Mouse (Mus musculus) myocyte (in vitro differentiated cells): ENCODE data around the gene Hoxc9. TPM values are rescaled to one million over a fixed set of nuclear protein-coding genes. Genes with fewer than 3 reads are reported as not detected.

Experiments used
- H3K27me3 ChIP-seq: one replicate; pipeline ENCODE4 v1.6.1; 2011; ENCODE audit not compliant: control insufficient read depth, insufficient read depth, insufficient read length
- H3K36me3 ChIP-seq: one replicate; pipeline ENCODE4 v1.6.1; 2011; ENCODE audit not compliant: control insufficient read depth, insufficient read depth
- H3K4me2 ChIP-seq: one replicate; pipeline ENCODE4 v1.6.1; 2011; ENCODE audit warnings: low read depth, control low read depth
- H3K4me3 ChIP-seq: one replicate; pipeline ENCODE4 v1.5.1; 2011; ENCODE audit warnings: mild to moderate bottlenecking, control low read depth, moderate library complexity
- H3K79me2 ChIP-seq: one replicate; pipeline ENCODE4 v1.6.1; 2011; ENCODE audit not compliant: control insufficient read depth, insufficient read depth
- H3ac ChIP-seq: one replicate; pipeline ENCODE4 v1.6.1; 2011; ENCODE audit not compliant: control insufficient read depth, insufficient read length
- CEBPB ChIP-seq: IDR thresholded peaks from 2 replicates; pipeline ENCODE4 v1.6.1; 2011; ENCODE audit warnings: mild to moderate bottlenecking, moderate library complexity; ENCODE audit not compliant: poor library complexity, insufficient read depth, severe bottlenecking
- E2F4 ChIP-seq: IDR thresholded peaks from one replicate; pipeline ENCODE4 v1.6.1; 2011; ENCODE audit warnings: mild to moderate bottlenecking, control low read depth, moderate library complexity; ENCODE audit not compliant: insufficient read depth
- MAX ChIP-seq: IDR thresholded peaks from one replicate; pipeline ENCODE4 v1.6.1; 2011; ENCODE audit warnings: low read depth, mild to moderate bottlenecking, control low read depth
- MYOD1 ChIP-seq, 3 experiments: IDR thresholded peaks; one replicate each; pipeline ENCODE4 v1.6.1; 2011; ENCODE audit warnings: control low read depth in 2 of 3, low read depth in 2 of 3, mild to moderate bottlenecking in 2 of 3, moderate library complexity in 1 of 3; ENCODE audit not compliant: insufficient read length in 2 of 3, control insufficient read depth in 1 of 3
- MYOG ChIP-seq, 3 experiments: IDR thresholded peaks; one replicate each; pipeline ENCODE4 v1.6.1; 2011; ENCODE audit warnings: control low read depth in 2 of 3, low read depth in 2 of 3, mild to moderate bottlenecking in 2 of 3; ENCODE audit not compliant: insufficient read length in 2 of 3, control insufficient read depth in 1 of 3, insufficient read depth in 1 of 3
- POLR2A ChIP-seq: IDR thresholded peaks from one replicate; pipeline ENCODE4 v1.6.1; 2011; ENCODE audit warnings: low read depth, mild to moderate bottlenecking, control low read depth, moderate library complexity; ENCODE audit not compliant: insufficient read length
- POLR2AphosphoS2 ChIP-seq: IDR thresholded peaks from one replicate; pipeline ENCODE4 v1.6.1; 2011; ENCODE audit warnings: low read depth, control low read depth; ENCODE audit not compliant: insufficient read length
- REST ChIP-seq: IDR thresholded peaks from one replicate; pipeline ENCODE4 v1.6.1; 2011; ENCODE audit warnings: mild to moderate bottlenecking, control low read depth, moderate library complexity; ENCODE audit not compliant: insufficient read depth, insufficient read length
- SRF ChIP-seq: IDR thresholded peaks from one replicate; pipeline ENCODE4 v1.6.1; 2011; ENCODE audit warnings: low read depth; ENCODE audit not compliant: control insufficient read depth, insufficient read length
- TCF12 ChIP-seq: IDR thresholded peaks from one replicate; pipeline ENCODE4 v1.6.1; 2011; ENCODE audit warnings: mild to moderate bottlenecking, control low read depth; ENCODE audit not compliant: poor library complexity, insufficient read depth, severe bottlenecking
- TCF3 ChIP-seq: IDR thresholded peaks from one replicate; pipeline ENCODE4 v1.6.1; 2011; ENCODE audit warnings: low read depth, control low read depth; ENCODE audit not compliant: insufficient read length
- USF1 ChIP-seq: IDR thresholded peaks from one replicate; pipeline ENCODE4 v1.6.1; 2011; ENCODE audit warnings: low read depth, mild to moderate bottlenecking, control low read depth, moderate library complexity
- polyA plus RNA-seq: library from polyadenylated mRNA; unstranded; fragments of >200 nt; fragmentation: generic; extraction: Trizol; gene quantifications from one replicate; pipeline ENCODE4 v1.2.1, GENCODE M21; 2012; ENCODE audit warnings: missing spikeins

Gene Hoxc9
- 10.5 TPM for polyA plus RNA-seq

DNA sequence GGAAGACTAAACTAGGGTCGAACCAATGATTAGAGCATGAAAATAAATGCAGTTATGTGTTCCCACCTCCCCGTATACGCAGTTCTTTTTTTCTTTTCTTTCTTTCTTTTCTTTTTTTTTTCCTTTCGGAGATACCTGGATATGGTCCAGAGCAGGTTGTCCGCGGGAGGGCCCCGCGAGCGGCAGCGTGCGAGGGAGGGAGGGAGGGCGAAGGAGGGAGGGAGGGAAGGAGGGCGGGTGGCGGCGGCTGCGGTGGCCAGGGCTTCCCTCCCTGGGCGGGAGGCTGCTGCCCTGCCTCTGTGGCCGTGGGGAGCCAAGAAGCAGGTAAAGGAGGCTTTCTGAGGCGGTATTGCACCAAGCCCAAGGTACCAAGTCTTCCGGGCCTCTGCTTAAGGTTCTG lies at the start of gene Hoxc9:
Gene Hoxc9 (plus strand): TSS at position 269 of the 400 bp plus-strand sequence.
- Histone ChIP-seq H3K27me3 (no peaks in the 10 kb centered on the region), H3K4me3 (peak within 1 kb of the TSS; percentile 92), H3ac (peak within 1 kb of the TSS; percentile 64), H3K4me2 (peak within 1 kb of the TSS; percentile 95), H3K79me2 (peaks cover 100% of the 10 kb centered on the region), H3K36me3 (no peaks in the 10 kb centered on the region)
- TF ChIP-seq REST: no peak
- peak; percentile 44 for TF ChIP-seq POLR2A
- TF ChIP-seq MYOG (IDR thresholded peaks at IDR 0.05; ENCODE audit: control insufficient read depth in 1 of 3, insufficient read depth in 1 of 3, insufficient read length in 2 of 3, low read depth in 2 of 3): no peak
- peak; percentile 50 for TF ChIP-seq POLR2AphosphoS2
- peak in 1 of 3 experiments; percentile 30 for TF ChIP-seq MYOD1 (IDR thresholded peaks at IDR 0.05; ENCODE audit: control insufficient read depth in 1 of 3, insufficient read length in 2 of 3, low read depth in 2 of 3)
- no peak for TF ChIP-seq E2F4

DNA sequence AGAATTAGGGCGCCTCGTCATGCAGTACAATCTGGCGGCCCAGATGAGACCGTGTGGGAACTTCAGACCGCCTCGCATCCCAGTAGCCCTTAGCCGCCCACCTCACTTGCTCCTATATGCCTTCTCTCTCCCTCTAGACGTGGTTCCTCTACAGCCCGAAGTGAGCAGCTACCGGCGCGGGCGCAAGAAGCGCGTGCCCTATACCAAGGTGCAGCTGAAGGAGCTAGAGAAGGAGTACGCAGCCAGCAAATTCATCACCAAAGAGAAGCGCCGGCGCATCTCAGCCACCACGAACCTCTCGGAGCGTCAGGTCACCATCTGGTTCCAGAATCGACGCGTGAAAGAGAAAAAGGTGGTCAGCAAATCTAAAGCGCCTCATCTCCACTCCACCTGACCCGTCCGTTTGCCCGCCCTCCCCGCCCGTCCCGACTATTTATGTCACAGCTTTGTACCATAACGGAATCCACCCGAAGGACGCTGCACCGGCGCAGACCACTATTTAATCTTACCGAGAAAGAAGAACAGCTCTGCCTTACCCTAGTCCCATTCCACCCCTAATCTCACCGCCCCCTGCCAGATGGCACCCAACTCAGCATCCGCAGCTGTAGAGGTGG lies 49.1 kb upstream of the Hoxc9 start:
- no peak overlapping the region for H3K4me3 ChIP-seq
- H3ac ChIP-seq: no peak overlapping the region
- no peaks in the 10 kb centered on the region for H3K27me3 ChIP-seq
- H3K4me2 ChIP-seq: no peak overlapping the region
- TF ChIP-seq USF1 (no peak), SRF (no peak), MYOD1 (IDR thresholded peaks at IDR 0.05; ENCODE audit: control insufficient read depth in 1 of 3, insufficient read length in 2 of 3, low read depth in 2 of 3) (no peak), MAX (no peak), POLR2A (no peak), TCF12 (no peak), REST (no peak), MYOG (IDR thresholded peaks at IDR 0.05; ENCODE audit: control insufficient read depth in 1 of 3, insufficient read depth in 1 of 3, insufficient read length in 2 of 3, low read depth in 2 of 3) (no peak), POLR2AphosphoS2 (no peak), CEBPB (no peak)
- no peaks in the 10 kb centered on the region for H3K36me3 ChIP-seq
- H3K79me2 ChIP-seq: no peaks in the 10 kb centered on the region

DNA sequence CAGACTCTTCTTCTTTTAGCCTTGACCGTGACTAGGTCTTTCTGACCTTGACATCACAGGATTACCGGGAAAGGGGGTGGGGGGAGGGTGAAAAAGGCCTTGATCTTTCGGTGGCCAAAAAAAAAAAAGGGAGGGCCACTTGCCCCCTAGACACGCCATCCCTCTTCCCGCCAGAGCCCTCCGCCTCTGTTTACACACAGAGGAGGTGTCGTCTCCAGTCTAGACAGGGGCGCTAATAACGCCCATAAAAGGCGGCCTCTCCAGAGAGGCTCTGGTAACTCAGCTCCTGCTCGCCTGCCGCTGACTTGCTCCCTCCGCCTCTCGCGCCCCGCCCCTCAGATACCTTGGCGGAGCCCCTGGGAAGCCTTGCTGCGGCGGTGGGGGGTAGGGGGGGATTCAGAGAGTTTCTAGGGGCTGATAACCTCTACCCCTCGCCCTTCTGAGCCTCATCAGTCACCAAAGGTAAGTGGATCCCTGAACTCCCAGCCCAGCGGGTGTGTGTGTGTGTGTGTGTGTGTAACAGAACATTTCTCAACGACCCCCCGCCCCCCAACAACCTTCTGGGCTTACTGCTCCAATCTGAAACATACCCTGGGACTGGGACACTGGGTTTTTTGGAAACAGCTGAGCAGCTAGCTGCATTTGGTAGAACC lies 44.4 kb upstream of the Hoxc9 start:
- Histone ChIP-seq H3K4me2 (no peak overlapping the region), H3K27me3 (no peaks in the 10 kb centered on the region), H3K79me2 (no peaks in the 10 kb centered on the region), H3K4me3 (no peak overlapping the region), H3ac (no peak overlapping the region), H3K36me3 (no peaks in the 10 kb centered on the region)
- TF ChIP-seq POLR2A: no peak
- TF ChIP-seq TCF12: no peak
- no peak for TF ChIP-seq POLR2AphosphoS2
- TF ChIP-seq TCF3: no peak
- TF ChIP-seq USF1: no peak
- no peak for TF ChIP-seq CEBPB
- TF ChIP-seq MYOD1 (IDR thresholded peaks at IDR 0.05; ENCODE audit: control insufficient read depth in 1 of 3, insufficient read length in 2 of 3, low read depth in 2 of 3): no peak
- TF ChIP-seq E2F4: no peak
- no peak for TF ChIP-seq MYOG (IDR thresholded peaks at IDR 0.05; ENCODE audit: control insufficient read depth in 1 of 3, insufficient read depth in 1 of 3, insufficient read length in 2 of 3, low read depth in 2 of 3)
- no peak for TF ChIP-seq MAX
- no peak for TF ChIP-seq REST
- no peak for TF ChIP-seq SRF

DNA sequence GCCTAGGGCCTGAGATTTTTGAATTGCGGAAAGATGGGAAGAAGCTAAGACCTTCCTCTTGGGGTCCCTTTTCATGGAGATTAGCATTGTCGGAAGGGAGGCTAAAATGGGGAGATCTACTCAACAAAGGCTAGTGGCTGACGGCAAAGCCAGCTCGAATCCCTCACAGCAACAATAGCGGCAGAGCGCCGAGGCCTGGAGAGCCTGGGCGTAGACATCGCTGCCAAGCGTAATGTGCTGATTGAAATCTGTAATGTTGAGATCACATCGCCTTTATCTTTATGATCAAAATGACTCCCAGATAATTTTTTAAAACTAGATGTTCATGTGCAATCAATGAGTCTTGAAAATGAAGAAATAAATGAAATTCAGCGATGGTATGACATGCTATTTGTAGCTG lies 41.8 kb upstream of the Hoxc9 start:
- no peak overlapping the region for H3ac ChIP-seq
- H3K4me3 ChIP-seq: peak overlapping the region; percentile 31
- H3K4me2 ChIP-seq: peak overlapping the region; percentile 72
- no peaks in the 10 kb centered on the region for H3K27me3 ChIP-seq
- TF ChIP-seq CEBPB (no peak), POLR2AphosphoS2 (no peak), TCF12 (no peak), REST (no peak), E2F4 (no peak), MYOD1 (IDR thresholded peaks at IDR 0.05; ENCODE audit: control insufficient read depth in 1 of 3, insufficient read length in 2 of 3, low read depth in 2 of 3) (no peak), MYOG (IDR thresholded peaks at IDR 0.05; ENCODE audit: control insufficient read depth in 1 of 3, insufficient read depth in 1 of 3, insufficient read length in 2 of 3, low read depth in 2 of 3) (no peak), USF1 (no peak), MAX (no peak), SRF (no peak), TCF3 (no peak), POLR2A (no peak)
- H3K36me3 ChIP-seq: no peaks in the 10 kb centered on the region
- H3K79me2 ChIP-seq: no peaks in the 10 kb centered on the region

DNA sequence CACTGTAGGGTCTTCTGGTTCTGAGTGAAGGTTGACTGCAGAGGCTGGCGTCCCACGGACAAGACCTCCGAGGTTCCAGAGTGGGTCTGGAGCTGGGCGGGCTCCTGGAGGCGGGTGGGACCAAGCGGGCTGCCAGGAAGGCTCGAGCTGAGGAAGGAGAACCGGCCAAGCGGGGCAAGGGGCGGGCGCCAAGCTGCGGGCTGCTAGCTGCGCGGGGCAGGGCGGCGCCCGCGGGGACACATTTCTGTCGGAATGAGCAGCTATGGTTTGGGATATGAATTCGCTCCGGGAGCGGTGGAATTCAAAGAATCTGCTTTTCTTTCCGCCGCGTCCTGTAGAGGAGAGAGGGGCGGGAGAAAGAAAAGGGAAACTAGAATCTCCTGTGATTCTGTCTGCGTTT lies 41.3 kb upstream of the Hoxc9 start:
- H3K27me3 ChIP-seq: no peaks in the 10 kb centered on the region
- peak overlapping the region; percentile 31 for H3K4me3 ChIP-seq
- no peaks in the 10 kb centered on the region for H3K36me3 ChIP-seq
- TF ChIP-seq CEBPB (no peak), POLR2AphosphoS2 (no peak)
- H3K4me2 ChIP-seq: peak overlapping the region; percentile 72
- H3K79me2 ChIP-seq: no peaks in the 10 kb centered on the region
- no peak overlapping the region for H3ac ChIP-seq
